Mouse (Mus musculus) MEL (cell line): Measurements from ENCODE around the gene Picalm. TPM values are rescaled to one million over a fixed set of nuclear protein-coding genes. Genes with fewer than 3 reads are reported as not detected.

Experiments used
- polyA plus RNA-seq, 2 experiments: library from polyadenylated mRNA; stranded (reverse) in 1 of 2; unstranded in 1 of 2; fragments of >175 nt in 1 of 2; fragments of >200 nt in 1 of 2; gene quantifications; 2 replicates each; pipeline versions ENCODE4 v1.2.1 to v1.2.4; 2012; ENCODE audit warnings: low replicate concordance in 2 of 2, low read depth in 1 of 2; ENCODE audit not compliant: insufficient read length in 2 of 2, insufficient read depth in 1 of 2, missing spikeins in 1 of 2
- total RNA-seq: library from RNA; depleted of rRNA; stranded (reverse); fragments of 300-350 nt; gene quantifications from 2 replicates; pipeline ENCODE4 v1.2.3, GENCODE M21; 2012; rRNA removed

Picalm gene
- total and polyA plus RNA-seq, 3 experiments, result 53.4 to 78.9 (median 74.9) TPM

Other genes starting within 250 kb of the Picalm start
- not detected in 2 replicates for gene Ccdc81, start 226.6 kb upstream of the Picalm start, total RNA-seq
- gene Ccdc81, start 226.6 kb upstream of the Picalm start, polyA plus RNA-seq, result not detected
- gene Hikeshi, start 189.0 kb upstream of the Picalm start, total RNA-seq, result 61.4 and 83.0 TPM in 2 replicates
- gene Hikeshi, start 189.0 kb upstream of the Picalm start, polyA plus RNA-seq, result 100 to 1,000 TPM in 1 of 2 experiments, not detected in 1; 123 TPM
- 94.3 and 98.1 TPM in 2 replicates for gene Eed, start 149.2 kb upstream of the Picalm start, total RNA-seq
- gene Eed, start 149.2 kb upstream of the Picalm start, polyA plus RNA-seq, result 100 to 1,000 TPM; 166 to 668 TPM
- gene Ccdc83, start 135.6 kb downstream of the Picalm start, total RNA-seq, result not detected in 2 replicates
- gene Ccdc83, start 135.6 kb downstream of the Picalm start, polyA plus RNA-seq, result not detected
- gene Sytl2, start 172.0 kb downstream of the Picalm start, total RNA-seq, result not detected in 2 replicates
- gene Sytl2, start 172.0 kb downstream of the Picalm start, polyA plus RNA-seq, result not detected